Mouse (Mus musculus) liver, postnatal 0 days (tissue): Measurements from ENCODE around the gene Nav2.

Source experiments
- CTCF ChIP-seq: sonication (generic); IDR thresholded peaks from 2 replicates; pipeline ENCODE4 v1.5.1; 2016; ENCODE audit warnings: antibody characterized with exemption, low read depth
- EP300 ChIP-seq: IDR thresholded peaks from 2 replicates; pipeline ENCODE4 v1.6.1; 2016; ENCODE audit warnings: antibody characterized with exemption, low read depth, mild to moderate bottlenecking

DNA sequence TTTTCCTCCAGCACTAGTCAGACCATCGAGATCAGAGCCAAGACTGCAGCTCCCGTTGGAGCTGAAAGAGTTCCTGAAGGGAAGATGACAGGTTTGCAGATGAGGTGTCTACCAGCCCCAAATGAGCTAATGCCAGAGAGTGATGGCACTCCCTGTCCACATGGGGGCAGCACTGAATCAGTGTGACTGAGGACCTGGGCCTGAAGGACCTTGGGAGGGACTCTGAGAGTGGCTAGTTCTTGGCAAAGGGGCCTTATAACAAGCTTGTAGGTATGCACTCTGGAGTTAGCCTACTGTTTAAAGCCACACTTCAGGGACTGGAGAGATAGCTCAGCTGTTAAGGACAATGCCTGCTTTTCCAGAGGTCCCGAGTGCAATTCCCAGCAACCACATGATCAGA lies 217.0 kb downstream of the Nav2 start:
- TF ChIP-seq EP300: no peak
- peak; percentile 88 for TF ChIP-seq CTCF
